Mouse (Mus musculus) adrenal gland, postnatal 10 days (tissue): ENCODE results near the gene Dll4. TPM values are rescaled to one million over a fixed set of nuclear protein-coding genes. Genes with fewer than 3 reads are reported as not detected.

Experiments used
- DNase-seq: peaks from one replicate; pipeline ENCODE4 v3.0.0; 2021; ENCODE audit warnings: mixed read lengths
- total RNA-seq, 2 experiments: library from RNA; stranded (reverse); gene quantifications; 2 replicates each; pipeline ENCODE4 v1.2.3; 2021

Gene Dll4
- total RNA-seq, 2 experiments from 2014 or later = 16.4 to 18.4 TPM

DNA sequence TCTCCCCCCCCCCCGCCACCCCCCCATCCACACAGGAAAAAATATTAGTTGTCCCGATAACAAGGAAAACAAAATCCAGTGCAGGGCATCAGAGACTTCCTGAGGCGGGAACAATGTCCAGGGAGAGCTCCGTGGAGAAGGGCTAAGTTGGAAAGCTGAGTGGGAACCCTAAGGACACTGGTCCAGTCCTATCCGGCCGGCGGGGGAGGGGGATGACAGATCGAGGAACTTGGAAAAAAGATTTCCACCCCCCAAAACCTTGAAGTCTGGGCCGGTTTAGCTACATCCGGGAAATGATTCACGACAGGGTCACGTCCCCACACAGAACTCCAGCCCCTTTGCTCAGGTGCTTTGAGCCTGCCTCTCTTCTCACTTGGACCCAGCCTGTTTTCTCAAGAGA lies 14.0 kb upstream of the Dll4 start:
- peak; percentile 68 for DNase-seq

- DNase-seq = no peak
Measured at GRCm38 (mm10) chr2:119312380-119312958, 13.1 kb upstream of the Dll4 start.

DNA sequence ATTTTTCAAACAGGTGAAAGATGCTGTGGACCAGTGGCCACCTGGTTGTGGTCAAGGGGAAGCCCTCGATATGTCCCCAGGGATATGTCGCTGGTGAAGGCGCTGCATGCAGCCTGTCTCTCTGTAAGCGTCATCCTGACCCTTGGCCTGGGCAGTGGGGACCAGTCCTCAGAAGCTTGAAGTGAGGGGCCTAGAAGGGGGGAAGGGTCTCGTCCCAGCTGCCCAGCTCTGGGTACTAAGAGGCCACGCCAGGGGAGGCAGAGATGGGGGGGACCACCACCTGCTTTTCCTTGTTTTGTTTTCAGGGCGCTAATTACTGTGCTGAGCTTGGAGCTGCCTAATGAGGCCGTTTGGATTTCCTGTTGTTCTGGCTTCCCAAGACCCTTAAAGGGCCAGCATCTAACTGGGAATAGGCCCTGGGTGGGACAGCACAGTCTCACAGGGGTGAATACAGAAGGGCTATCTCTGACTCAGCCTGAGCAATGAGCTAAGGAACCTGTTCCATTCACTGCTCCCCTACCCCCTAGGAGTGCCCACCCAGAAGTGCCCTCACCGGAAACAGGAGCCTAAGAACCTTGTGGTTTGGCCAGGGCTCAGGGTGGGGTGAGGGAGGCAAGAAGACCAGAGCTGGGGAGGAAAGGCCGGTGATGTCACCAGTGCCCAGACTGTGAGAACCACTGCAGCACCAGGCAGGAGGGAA lies 11.7 kb upstream of the Dll4 start:
- DNase-seq = no peak

- no peak for DNase-seq
Measured at GRCm38 (mm10) chr2:119314742-119315310, 10.8 kb upstream of the Dll4 start.

- DNase-seq = peak; percentile 47
Measured at GRCm38 (mm10) chr2:119318043-119318710, 7.4 kb upstream of the Dll4 start.

DNA sequence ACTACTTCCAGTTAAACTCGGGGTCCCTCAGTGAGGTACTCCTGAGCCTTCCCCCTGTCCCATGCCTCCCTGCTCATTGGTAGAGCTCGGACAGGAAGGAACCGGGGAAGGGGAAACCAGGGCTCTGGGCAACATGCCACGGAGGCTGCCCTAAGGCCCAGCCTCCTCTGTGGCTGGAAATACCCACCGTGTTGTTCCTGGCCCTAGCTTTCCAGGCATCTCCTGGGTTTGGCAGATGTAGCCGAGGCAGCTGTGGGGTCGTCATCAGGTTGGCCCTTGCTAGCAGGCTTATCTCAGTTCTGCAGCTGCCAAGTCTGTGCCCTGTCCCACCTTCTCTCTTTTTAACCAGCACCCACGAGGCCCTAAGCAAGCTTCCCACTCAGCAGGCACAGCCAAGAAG lies 5.0 kb upstream of the Dll4 start:
- DNase-seq = peak; percentile 17

- peak; percentile 18 for DNase-seq
Measured at GRCm38 (mm10) chr2:119321771-119322586, 3.6 kb upstream of the Dll4 start.

- DNase-seq = peak; percentile 52
Measured at GRCm38 (mm10) chr2:119322587-119323300, 2.8 kb upstream of the Dll4 start.

DNA sequence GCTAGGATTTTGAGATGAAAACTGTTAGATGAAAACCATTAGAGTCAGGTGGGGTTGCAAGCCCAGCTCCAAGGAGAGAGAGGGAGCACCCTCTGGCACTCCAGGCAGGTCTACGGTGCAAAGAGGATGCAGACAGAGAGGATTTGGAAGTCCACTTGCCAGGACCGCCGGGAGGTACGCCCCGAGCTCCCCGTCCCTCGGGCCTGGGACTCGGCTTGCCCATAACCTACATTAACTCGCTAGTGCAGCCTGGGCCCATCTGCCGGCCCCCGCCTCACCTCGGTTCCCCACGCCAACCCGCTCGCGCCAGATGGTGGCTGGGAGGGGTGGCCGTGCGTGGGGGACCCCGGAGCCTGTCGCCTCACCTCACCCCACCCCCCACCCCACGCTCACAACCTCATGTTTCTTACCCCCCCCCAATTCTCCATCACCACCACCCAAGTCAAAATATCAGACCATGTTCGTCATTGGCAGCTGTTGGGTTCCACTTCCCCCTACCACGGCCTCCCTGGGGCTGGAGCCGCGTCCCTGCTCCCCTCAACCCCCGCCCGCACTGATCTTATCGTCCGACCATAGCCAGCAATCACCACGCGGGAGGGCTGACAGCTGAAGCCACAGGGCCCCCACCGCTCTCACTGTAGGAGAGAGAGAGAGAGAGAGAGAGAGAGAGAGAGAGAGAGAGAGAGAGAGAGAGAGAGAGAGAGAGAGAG lies 1.6 kb upstream of the Dll4 start:
- DNase-seq = no peak

DNA sequence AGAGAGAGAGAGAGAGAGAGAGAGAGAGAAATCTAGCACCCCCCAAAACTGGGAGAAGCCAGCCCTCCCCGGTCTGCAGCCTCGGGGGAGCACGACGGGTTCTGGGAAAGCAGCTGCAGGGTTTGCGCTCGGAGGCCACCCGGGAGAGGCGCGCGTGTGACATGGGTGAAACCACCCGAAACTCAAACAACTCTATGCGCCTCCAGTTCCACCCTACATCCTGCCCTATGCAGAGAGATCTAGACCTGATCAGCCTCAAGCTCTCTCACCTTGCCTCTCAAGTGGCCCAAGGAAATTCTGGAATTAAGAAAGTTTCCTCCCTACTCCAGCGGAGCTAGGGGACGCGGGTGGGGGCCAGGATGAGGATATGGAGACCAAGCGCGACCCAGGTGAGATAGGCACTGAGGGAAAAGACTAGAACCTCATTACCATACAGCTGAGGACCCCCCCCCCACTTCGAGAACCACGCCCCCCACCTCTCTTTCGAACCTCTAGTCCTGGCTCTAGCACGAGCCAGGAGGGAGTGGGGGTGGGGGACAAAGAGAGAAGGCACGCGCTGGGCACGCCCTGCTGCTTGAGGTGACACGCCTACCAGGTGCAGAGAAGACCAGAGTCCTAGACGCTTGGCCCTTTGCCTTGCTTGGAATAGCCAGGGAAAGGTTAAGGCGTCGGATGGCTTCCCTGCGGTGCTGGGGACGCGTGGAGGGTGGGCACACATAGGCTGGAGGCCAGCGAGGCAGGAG lies 837 bp upstream of the Dll4 start:
- DNase-seq = no peak

DNA sequence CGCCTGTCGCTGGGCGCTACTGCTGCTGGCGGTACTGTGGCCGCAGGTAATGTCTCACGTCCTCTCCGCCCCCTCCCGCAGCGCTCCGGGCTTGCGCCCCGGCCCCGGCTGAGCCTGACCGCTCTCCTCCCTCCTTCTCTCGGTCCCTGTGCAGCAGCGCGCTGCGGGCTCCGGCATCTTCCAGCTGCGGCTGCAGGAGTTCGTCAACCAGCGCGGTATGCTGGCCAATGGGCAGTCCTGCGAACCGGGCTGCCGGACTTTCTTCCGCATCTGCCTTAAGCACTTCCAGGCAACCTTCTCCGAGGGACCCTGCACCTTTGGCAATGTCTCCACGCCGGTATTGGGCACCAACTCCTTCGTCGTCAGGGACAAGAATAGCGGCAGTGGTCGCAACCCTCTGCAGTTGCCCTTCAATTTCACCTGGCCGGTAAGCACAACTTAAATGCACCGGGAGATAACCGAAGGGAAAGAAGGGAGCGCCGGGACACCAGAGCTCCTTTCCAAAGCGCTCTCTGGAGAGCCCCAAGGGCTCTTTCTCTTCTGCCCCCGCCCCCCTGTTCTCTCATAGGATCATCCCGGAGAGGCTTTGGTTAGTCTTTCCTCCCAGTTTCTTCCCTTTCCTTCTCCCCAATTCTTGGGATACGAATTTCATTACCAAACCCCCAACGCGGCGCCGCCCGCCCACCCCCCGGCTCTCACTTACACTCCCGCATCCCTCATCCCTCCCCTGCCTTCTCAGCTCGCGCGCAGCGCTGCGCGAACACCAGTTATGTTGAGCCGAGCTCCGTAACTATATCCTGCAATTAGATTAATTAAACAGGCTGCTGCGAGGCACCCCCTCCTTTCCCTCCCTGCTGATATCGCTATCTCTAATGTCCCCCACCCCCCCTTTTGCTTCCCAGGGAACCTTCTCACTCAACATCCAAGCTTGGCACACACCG lies 847 bp downstream of the Dll4 start:
- no peak for DNase-seq

DNA sequence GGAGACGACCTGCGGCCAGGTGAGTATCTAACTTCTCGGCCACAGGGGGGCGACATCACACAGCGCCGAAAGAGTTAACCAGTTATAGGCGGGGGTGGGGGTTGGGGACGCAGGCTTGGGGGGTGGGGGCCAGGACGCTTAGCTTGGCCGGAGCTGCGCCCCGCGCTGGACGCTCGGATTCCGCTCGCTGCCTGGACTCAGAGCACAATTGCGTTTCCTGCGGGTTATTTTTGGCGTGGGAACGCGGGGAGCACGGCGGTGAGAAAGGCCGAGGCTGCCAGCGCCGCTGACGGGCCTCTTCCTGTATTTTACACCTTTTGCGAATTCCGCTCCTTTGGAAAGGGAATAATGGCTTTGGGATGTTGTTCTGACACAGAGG lies 1.5 kb downstream of the Dll4 start:
- DNase-seq = peak; percentile 64

- no peak for DNase-seq
Measured at GRCm38 (mm10) chr2:119327942-119328526, 2.5 kb downstream of the Dll4 start.

DNA sequence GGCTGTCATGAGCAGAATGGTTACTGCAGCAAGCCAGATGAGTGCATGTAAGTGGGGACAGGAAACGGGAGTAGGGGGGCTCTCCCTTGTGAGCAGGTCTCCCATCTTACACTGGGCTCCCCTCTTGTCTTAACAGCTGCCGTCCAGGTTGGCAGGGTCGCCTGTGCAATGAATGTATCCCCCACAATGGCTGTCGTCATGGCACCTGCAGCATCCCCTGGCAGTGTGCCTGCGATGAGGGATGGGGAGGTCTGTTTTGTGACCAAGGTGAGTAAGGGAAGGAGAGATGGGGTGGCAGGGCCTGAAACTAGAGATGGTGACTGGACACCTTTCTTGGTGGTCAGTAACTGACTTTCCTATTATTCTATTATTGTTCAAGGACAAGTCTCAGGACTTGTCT lies 3.0 kb downstream of the Dll4 start:
- no peak for DNase-seq

DNA sequence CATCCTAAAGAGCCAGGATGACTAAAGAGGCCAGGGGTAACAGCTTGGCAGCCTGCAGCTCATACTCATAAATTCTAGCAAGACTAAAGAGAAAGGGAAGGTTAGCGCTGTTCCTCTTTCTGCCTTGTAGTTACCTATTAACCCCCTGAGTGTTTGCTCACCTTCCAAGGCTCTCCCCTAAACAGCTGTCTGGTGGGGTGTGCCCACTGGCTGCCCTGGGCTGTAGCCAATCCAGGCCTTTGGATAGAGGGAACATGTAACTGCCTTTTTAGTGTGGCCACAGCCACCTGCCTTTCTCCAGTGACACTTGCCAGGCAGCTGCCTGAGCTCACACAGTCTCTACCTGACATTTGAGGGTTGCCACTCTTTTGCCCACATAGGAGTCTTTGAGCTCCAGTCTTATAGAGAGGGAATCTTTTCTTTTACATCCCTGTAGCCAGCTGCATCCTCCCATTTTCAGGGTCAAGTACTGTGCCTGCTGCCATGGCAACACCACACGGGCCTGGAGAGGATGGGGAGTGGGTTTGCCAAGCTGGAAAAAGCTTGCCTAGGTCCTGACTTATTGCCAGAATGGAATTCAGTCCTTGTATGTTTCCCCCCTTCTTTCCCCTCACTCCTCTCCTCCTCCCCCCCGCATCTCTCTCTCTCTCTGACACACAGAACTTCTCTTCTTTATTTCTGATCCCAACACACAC lies 3.7 kb downstream of the Dll4 start:
- no peak for DNase-seq

GRCm38 (mm10) chr2:119330795-119331194 lies 5.2 kb downstream of the Dll4 start:
- no peak for DNase-seq

GRCm38 (mm10) chr2:119332177-119332661 lies 6.6 kb downstream of the Dll4 start:
- DNase-seq = no peak

DNA sequence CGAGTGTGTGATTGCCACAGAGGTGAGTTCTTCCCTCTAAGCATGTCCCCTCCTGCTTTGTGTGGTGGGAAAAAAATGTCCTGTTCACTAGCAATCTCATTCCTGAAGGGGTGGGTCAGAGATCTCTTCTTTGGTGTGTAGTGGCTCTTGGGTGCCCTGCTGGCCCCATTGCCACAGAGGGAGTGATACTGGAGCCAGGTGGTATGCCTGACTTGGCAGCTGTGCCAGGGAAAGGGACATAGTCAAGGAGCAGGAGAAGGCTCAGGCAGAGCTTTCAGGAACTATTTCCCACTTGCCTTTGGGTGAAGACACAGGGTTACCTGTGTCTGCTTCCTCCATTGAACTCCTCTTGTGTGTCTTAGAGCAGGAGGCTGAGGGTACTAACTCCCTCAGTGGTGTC lies 8.6 kb downstream of the Dll4 start:
- no peak for DNase-seq
